Mouse (Mus musculus): ENCODE measurements around the gene Mad1l1.

- TF ChIP-seq CTCF (IDR thresholded peaks at IDR 0.05; ENCODE audit: low read depth, low read length) = no peak
- TF ChIP-seq POLR2A (IDR thresholded peaks at IDR 0.05; ENCODE audit: extremely low read depth, insufficient read depth, low read length) = no peak
Observed at GRCm38 (mm10) chr5:140045453-140045852, 275.9 kb downstream of the Mad1l1 start.

All from liver, adult 2 months (tissue).